Mouse (Mus musculus): ENCODE data around the gene Gigyf1.

GRCm38 (mm10) chr5:137530588-137531413, 12.5 kb downstream of the Gigyf1 start:
- no peak for TF ChIP-seq CTCF (IDR thresholded peaks at IDR 0.05; ENCODE audit: control insufficient read depth, insufficient read depth, low read length)
- TF ChIP-seq POLR2A (IDR thresholded peaks at IDR 0.05; ENCODE audit: borderline replicate concordance, control insufficient read depth, low read depth, low read length): no peak
